Mouse (Mus musculus) midbrain, embryonic 13.5 days (tissue): ENCODE measurements around the gene Lpar2. TPM values are rescaled to one million over a fixed set of nuclear protein-coding genes. Genes with fewer than 3 reads are reported as not detected.

Experiments used
- ATAC-seq: fragments of 200-750 bp; cut with Nextera tagmentation; 2 replicates; pipeline ENCODE4 v1.8.0; 2017; ENCODE audit warnings: mild to moderate bottlenecking, moderate TSS enrichment, moderate library complexity
- H3K27ac ChIP-seq: fragments of 300-500 bp; sonication (generic); 2 replicates; pipeline ENCODE4 v1.5.1; 2015; ENCODE audit warnings: inconsistent platforms, mild to moderate bottlenecking, moderate library complexity
- H3K27me3 ChIP-seq: fragments of 300-500 bp; sonication (generic); 2 replicates; pipeline ENCODE4 v1.6.1; 2015; ENCODE audit warnings: mild to moderate bottlenecking, inconsistent platforms
- H3K36me3 ChIP-seq: fragments of 300-500 bp; sonication (generic); 2 replicates; pipeline ENCODE4 v1.6.1; 2015; ENCODE audit warnings: mild to moderate bottlenecking, inconsistent platforms
- H3K4me1 ChIP-seq: fragments of 300-500 bp; sonication (generic); replicated peaks from 2 replicates; pipeline ENCODE4 v1.6.1; 2015; ENCODE audit warnings: inconsistent platforms
- H3K4me2 ChIP-seq: fragments of 300-500 bp; sonication (generic); replicated peaks from 2 replicates; pipeline ENCODE4 v1.6.1; 2015; ENCODE audit warnings: moderate library complexity, mild to moderate bottlenecking, inconsistent platforms
- H3K4me3 ChIP-seq: fragments of 300-500 bp; sonication (generic); replicated peaks from 2 replicates; pipeline ENCODE4 v1.5.1; 2015; ENCODE audit warnings: mild to moderate bottlenecking, inconsistent platforms
- H3K9ac ChIP-seq: fragments of 300-500 bp; sonication (generic); replicated peaks from 2 replicates; pipeline ENCODE4 v1.6.1; 2015; ENCODE audit warnings: mild to moderate bottlenecking, inconsistent platforms
- H3K9me3 ChIP-seq: fragments of 300-500 bp; sonication (generic); 2 replicates; pipeline ENCODE4 v1.6.1; 2016; ENCODE audit warnings: mild to moderate bottlenecking, inconsistent platforms
- WGBS: fragments of 180-500 bp; shearing (Covaris S2); methylation state at CpG from one replicate; pipeline ENCODE4 v1.1.7; 2015; 5-methylcytosine and 5-hydroxymethylcytosine counted together
- polyA plus RNA-seq: library from polyadenylated mRNA; unstranded; fragments of >200 nt; fragmentation: Nextera tagmentation; extraction: Ambion mirVana; gene quantifications from 2 replicates; pipeline ENCODE4 v1.2.1, GENCODE M21; 2015

The Lpar2 gene
- polyA plus RNA-seq, 1 experiment from 2014 or later, result 0.58 TPM

GRCm38 (mm10) chr8:69808094-69808863 is 13.9 kb upstream of the Lpar2 start, which contains the start of gene Gmip:
Gene Gmip, plus strand, starts transcription at chr8:69808679.
- peak within 1 kb of the TSS; percentile 78 for H3K27ac ChIP-seq
- H3K27me3 ChIP-seq, result no peaks in the 10 kb centered on the region
- ATAC-seq, result peak; percentile 78
- WGBS, result 6% methylated on average over 28 of the region's 28 CpGs
- H3K9ac ChIP-seq, result peak within 1 kb of the TSS; percentile 69
- H3K4me2 ChIP-seq, result peak within 1 kb of the TSS; percentile 83
- peaks cover 25% of the 10 kb centered on the region for H3K4me1 ChIP-seq
- peaks cover 74% of the 10 kb centered on the region for H3K36me3 ChIP-seq
- no peaks in the 10 kb centered on the region for H3K9me3 ChIP-seq
- peak within 1 kb of the TSS; percentile 55 for H3K4me3 ChIP-seq

GRCm38 (mm10) chr8:69808864-69809403 is 13.3 kb upstream of the Lpar2 start:
- Histone ChIP-seq H3K4me2 (peak overlapping the region; percentile 83), H3K9me3 (no peaks in the 10 kb centered on the region), H3K27ac (peak overlapping the region; percentile 78), H3K36me3 (peaks cover 74% of the 10 kb centered on the region), H3K4me3 (peak overlapping the region; percentile 55), H3K27me3 (no peaks in the 10 kb centered on the region), H3K9ac (peak overlapping the region; percentile 69), H3K4me1 (peaks cover 25% of the 10 kb centered on the region)
- ATAC-seq, result peak; percentile 77
- 5% methylated on average over 23 of the region's 23 CpGs for WGBS

- H3K9ac ChIP-seq, result peak overlapping the region; percentile 28; the same call in 1 of the 2 replicates
- H3K27ac ChIP-seq, result peak overlapping the region; percentile 11; the same call in 1 of the 2 replicates
- peaks cover 75% of the 10 kb centered on the region for H3K36me3 ChIP-seq
- ATAC-seq, result no peak
- peaks cover 25% of the 10 kb centered on the region for H3K4me1 ChIP-seq
- H3K4me2 ChIP-seq, result peak overlapping the region; percentile 83
- 72% methylated on average over 3 of the region's 3 CpGs for WGBS
- H3K4me3 ChIP-seq, result peak overlapping the region; percentile 55; the same call in 1 of the 2 replicates
- no peaks in the 10 kb centered on the region for H3K9me3 ChIP-seq
- no peaks in the 10 kb centered on the region for H3K27me3 ChIP-seq
Observed at GRCm38 (mm10) chr8:69809820-69810219, 12.4 kb upstream of the Lpar2 start.

- no peaks in the 10 kb centered on the region for H3K27me3 ChIP-seq
- H3K4me3 ChIP-seq, result no peak overlapping the region
- H3K36me3 ChIP-seq, result peaks cover 84% of the 10 kb centered on the region
- 80% methylated on average over 2 of the region's 2 CpGs for WGBS
- H3K4me1 ChIP-seq, result peaks cover 8% of the 10 kb centered on the region; the same call in 1 of the 2 replicates
- no peak overlapping the region for H3K4me2 ChIP-seq
- H3K9ac ChIP-seq, result no peak overlapping the region
- no peak for ATAC-seq
- H3K27ac ChIP-seq, result no peak overlapping the region
- no peaks in the 10 kb centered on the region for H3K9me3 ChIP-seq
Observed at GRCm38 (mm10) chr8:69814881-69815280, 7.3 kb upstream of the Lpar2 start.

GRCm38 (mm10) chr8:69815396-69815795 is 6.8 kb upstream of the Lpar2 start:
- no peak for ATAC-seq
- H3K27me3 ChIP-seq, result peaks cover 1% of the 10 kb centered on the region
- no peaks in the 10 kb centered on the region for H3K9me3 ChIP-seq
- H3K4me3 ChIP-seq, result no peak overlapping the region
- no peak overlapping the region for H3K4me2 ChIP-seq
- peaks cover 87% of the 10 kb centered on the region for H3K36me3 ChIP-seq
- H3K27ac ChIP-seq, result no peak overlapping the region
- H3K9ac ChIP-seq, result no peak overlapping the region
- 96% methylated on average over 4 of the region's 4 CpGs for WGBS
- H3K4me1 ChIP-seq, result peaks cover 3% of the 10 kb centered on the region; the same call in 1 of the 2 replicates

- H3K4me3 ChIP-seq, result no peak overlapping the region
- H3K9ac ChIP-seq, result no peak overlapping the region
- ATAC-seq, result no peak
- no peaks in the 10 kb centered on the region for H3K9me3 ChIP-seq
- H3K27ac ChIP-seq, result no peak overlapping the region
- peaks cover 39% of the 10 kb centered on the region for H3K4me1 ChIP-seq
- 91% methylated on average over 9 of the region's 9 CpGs for WGBS
- no peak overlapping the region for H3K4me2 ChIP-seq
- H3K36me3 ChIP-seq, result peaks cover 58% of the 10 kb centered on the region
- peaks cover 25% of the 10 kb centered on the region for H3K27me3 ChIP-seq
Observed at GRCm38 (mm10) chr8:69820466-69820865, 1.8 kb upstream of the Lpar2 start.

GRCm38 (mm10) chr8:69821971-69822385 is 251 bp upstream of the Lpar2 start:
- peak overlapping the region; percentile 78 for H3K4me2 ChIP-seq
- peak overlapping the region; percentile 78 for H3K9ac ChIP-seq
- H3K27ac ChIP-seq, result peak overlapping the region; percentile 79
- ATAC-seq, result peak; percentile 70
- H3K4me1 ChIP-seq, result peaks cover 41% of the 10 kb centered on the region
- WGBS, result 0% methylated on average over 12 of the region's 22 CpGs
- peaks cover 54% of the 10 kb centered on the region for H3K36me3 ChIP-seq
- H3K27me3 ChIP-seq, result peaks cover 29% of the 10 kb centered on the region
- H3K9me3 ChIP-seq, result no peaks in the 10 kb centered on the region
- H3K4me3 ChIP-seq, result peak overlapping the region; percentile 62

GRCm38 (mm10) chr8:69826371-69826770 is 4.1 kb downstream of the Lpar2 start:
- H3K27ac ChIP-seq, result no peak overlapping the region
- no peak overlapping the region for H3K4me3 ChIP-seq
- no peaks in the 10 kb centered on the region for H3K9me3 ChIP-seq
- peaks cover 19% of the 10 kb centered on the region for H3K27me3 ChIP-seq
- ATAC-seq, result no peak
- whole genome bisulfite sequencing, result 92% methylated on average over 12 of the region's 12 CpGs
- H3K4me2 ChIP-seq, result no peak overlapping the region
- H3K36me3 ChIP-seq, result peaks cover 45% of the 10 kb centered on the region
- H3K4me1 ChIP-seq, result peaks cover 43% of the 10 kb centered on the region
- no peak overlapping the region for H3K9ac ChIP-seq

- H3K4me1 ChIP-seq, result peaks cover 25% of the 10 kb centered on the region
- H3K36me3 ChIP-seq, result peaks cover 28% of the 10 kb centered on the region
- peak within 1 kb of the TSS; percentile 89 for H3K27ac ChIP-seq
- no peaks in the 10 kb centered on the region for H3K27me3 ChIP-seq
- H3K9me3 ChIP-seq, result no peaks in the 10 kb centered on the region
- H3K4me3 ChIP-seq, result peak within 1 kb of the TSS; percentile 76
- H3K4me2 ChIP-seq, result peak within 1 kb of the TSS; percentile 80
- WGBS, result under 1% methylated on average over 38 of the region's 38 CpGs
- ATAC-seq, result peak; percentile 99
- peak within 1 kb of the TSS; percentile 77 for H3K9ac ChIP-seq
Observed at GRCm38 (mm10) chr8:69832298-69832853, 10.1 kb downstream of the Lpar2 start, which contains the start of gene Pbx4. Gene Pbx4, plus strand, starts transcription at chr8:69832491.

GRCm38 (mm10) chr8:69837057-69837682 is 14.9 kb downstream of the Lpar2 start:
- peaks cover 16% of the 10 kb centered on the region for H3K4me1 ChIP-seq
- 88% methylated on average over 8 of the region's 8 CpGs for WGBS
- H3K36me3 ChIP-seq, result peaks cover 32% of the 10 kb centered on the region
- no peak overlapping the region for H3K9ac ChIP-seq
- no peak overlapping the region for H3K4me2 ChIP-seq
- H3K9me3 ChIP-seq, result no peaks in the 10 kb centered on the region
- H3K27ac ChIP-seq, result no peak overlapping the region
- H3K27me3 ChIP-seq, result no peaks in the 10 kb centered on the region
- no peak overlapping the region for H3K4me3 ChIP-seq
- ATAC-seq, result no peak

- Histone ChIP-seq H3K27ac (no peak overlapping the region), H3K9me3 (no peaks in the 10 kb centered on the region), H3K36me3 (peaks cover 18% of the 10 kb centered on the region), H3K4me2 (no peak overlapping the region), H3K9ac (no peak overlapping the region), H3K4me1 (no peaks in the 10 kb centered on the region), H3K4me3 (no peak overlapping the region), H3K27me3 (no peaks in the 10 kb centered on the region)
- WGBS, result 85% methylated on average over 3 of the region's 3 CpGs
- no peak for ATAC-seq
Observed at GRCm38 (mm10) chr8:69847167-69848065, 25.2 kb downstream of the Lpar2 start.
